Mouse (Mus musculus) lung, postnatal 14 days (tissue): ENCODE data around the gene Cldn13.
"Not testable (repeated sequence)": the region's sequence is repeated elsewhere in the genome, so short reads cannot be mapped to it uniquely, and the experiment has no call there.

Experiments
- DNase-seq: peaks from one replicate; pipeline ENCODE4 v3.0.0; 2021

The Cldn13 gene

GRCm38 (mm10) chr5:134915311-134915710 lies at the start of gene Cldn13:
Gene Cldn13, minus strand, starts transcription at chr5:134915526.
- no peak for DNase-seq

GRCm38 (mm10) chr5:134964655-134965054 lies 49.3 kb upstream of the Cldn13 start:
- DNase-seq = not testable (repeated sequence)

GRCm38 (mm10) chr5:134963546-134963945 lies 48.2 kb upstream of the Cldn13 start:
- DNase-seq = peak; percentile 59

- no peak for DNase-seq
Measured at GRCm38 (mm10) chr5:134961519-134961918, 46.2 kb upstream of the Cldn13 start.

- DNase-seq = no peak
Measured at GRCm38 (mm10) chr5:134960430-134960829, 45.1 kb upstream of the Cldn13 start.

- no peak for DNase-seq
Measured at GRCm38 (mm10) chr5:134959114-134959513, 43.8 kb upstream of the Cldn13 start.

- DNase-seq = no peak
Measured at GRCm38 (mm10) chr5:134955491-134955890, 40.2 kb upstream of the Cldn13 start.

- DNase-seq = peak; percentile 62
Measured at GRCm38 (mm10) chr5:134951053-134951884, 35.9 kb upstream of the Cldn13 start.

GRCm38 (mm10) chr5:134948085-134948439 lies 32.7 kb upstream of the Cldn13 start:
- DNase-seq = no peak

GRCm38 (mm10) chr5:134947420-134948084 lies 32.2 kb upstream of the Cldn13 start:
- DNase-seq = peak; percentile 28

- peak; percentile 31 for DNase-seq
Measured at GRCm38 (mm10) chr5:134946857-134947255, 31.5 kb upstream of the Cldn13 start, which contains the start of gene Cldn4. Gene Cldn4, minus strand, starts transcription at chr5:134946934.

- no peak for DNase-seq
Measured at GRCm38 (mm10) chr5:134946063-134946856, 30.9 kb upstream of the Cldn13 start.

- DNase-seq = no peak
Measured at GRCm38 (mm10) chr5:134945266-134945959, 30.1 kb upstream of the Cldn13 start.

GRCm38 (mm10) chr5:134944179-134944578 lies 28.9 kb upstream of the Cldn13 start:
- no peak for DNase-seq

GRCm38 (mm10) chr5:134942740-134943139 lies 27.4 kb upstream of the Cldn13 start:
- DNase-seq = peak; percentile 24

GRCm38 (mm10) chr5:134941472-134942209 lies 26.3 kb upstream of the Cldn13 start:
- DNase-seq = no peak

- not testable (repeated sequence) for DNase-seq
Measured at GRCm38 (mm10) chr5:134939554-134939953, 24.2 kb upstream of the Cldn13 start.

- DNase-seq = no peak
Measured at GRCm38 (mm10) chr5:134939069-134939468, 23.7 kb upstream of the Cldn13 start.

- DNase-seq = no peak
Measured at GRCm38 (mm10) chr5:134936626-134937185, 21.4 kb upstream of the Cldn13 start.

- no peak for DNase-seq
Measured at GRCm38 (mm10) chr5:134936051-134936450, 20.7 kb upstream of the Cldn13 start.

- no peak for DNase-seq
Measured at GRCm38 (mm10) chr5:134934666-134935065, 19.3 kb upstream of the Cldn13 start.

GRCm38 (mm10) chr5:134933686-134934085 lies 18.4 kb upstream of the Cldn13 start:
- DNase-seq = not testable (repeated sequence)
